Mouse (Mus musculus) stomach, embryonic 14.5 days (tissue): Measurements from ENCODE around the gene Fcnb. TPM values are rescaled to one million over a fixed set of nuclear protein-coding genes. Genes with fewer than 3 reads are reported as not detected.

Experiments
- ATAC-seq: fragments of 200-750 bp; cut with Nextera tagmentation; 2 replicates; pipeline ENCODE4 v1.8.0; 2017; ENCODE audit warnings: low read depth, moderate TSS enrichment; ENCODE audit not compliant: insufficient number of reproducible peaks, insufficient read depth, low FRiP score
- H3K27ac ChIP-seq: fragments of 300-500 bp; sonication (generic); 2 replicates; pipeline ENCODE4 v1.5.1; 2014; ENCODE audit warnings: mild to moderate bottlenecking, low read length, moderate library complexity, mixed read lengths
- H3K27me3 ChIP-seq: fragments of 300-500 bp; sonication (generic); 2 replicates; pipeline ENCODE4 v1.6.1; 2014; ENCODE audit warnings: low read length, control low read depth, mixed read lengths; ENCODE audit not compliant: control insufficient read depth, insufficient read depth
- H3K36me3 ChIP-seq: fragments of 300-500 bp; sonication (generic); 2 replicates; pipeline ENCODE4 v1.6.1; 2014; ENCODE audit warnings: mild to moderate bottlenecking, control low read depth, low read length, moderate library complexity, mixed read lengths; ENCODE audit not compliant: control insufficient read depth, insufficient read depth
- H3K4me1 ChIP-seq: fragments of 300-500 bp; sonication (generic); 2 replicates; pipeline ENCODE4 v1.6.1; 2014; ENCODE audit warnings: low read length, control low read depth, mixed read lengths; ENCODE audit not compliant: control insufficient read depth, insufficient read depth
- H3K4me2 ChIP-seq: fragments of 300-500 bp; sonication (generic); replicated peaks from 2 replicates; pipeline ENCODE4 v1.6.1; 2014; ENCODE audit warnings: low read depth, low read length, control low read depth
- H3K4me3 ChIP-seq: fragments of 300-500 bp; sonication (generic); 2 replicates; pipeline ENCODE4 v1.5.1; 2014; ENCODE audit warnings: low read depth, low read length, control low read depth
- H3K9ac ChIP-seq: fragments of 300-500 bp; sonication (generic); replicated peaks from 2 replicates; pipeline ENCODE4 v1.6.1; 2014; ENCODE audit warnings: low read depth, mild to moderate bottlenecking, control low read depth, low read length, moderate library complexity, mixed read lengths
- H3K9me3 ChIP-seq: fragments of 300-500 bp; sonication (generic); 2 replicates; pipeline ENCODE4 v1.6.1; 2016; ENCODE audit warnings: low read depth, low read length, control low read depth; ENCODE audit not compliant: control insufficient read depth
- WGBS: fragments of 180-500 bp; shearing (Covaris S2); extraction: QIAGEN DNeasy Blood & Tissue Kit; methylation state at CpG from one replicate; pipeline ENCODE4 v1.1.7; 2014; 5-methylcytosine and 5-hydroxymethylcytosine counted together
- polyA plus RNA-seq: library from polyadenylated mRNA; unstranded; fragments of >200 nt; fragmentation: Nextera tagmentation; extraction: Ambion mirVana; gene quantifications from 2 replicates; pipeline ENCODE4 v1.2.1, GENCODE M21; 2014

Fcnb gene
- polyA plus RNA-seq, 1 experiment from 2014 or later: 0.71 TPM

DNA sequence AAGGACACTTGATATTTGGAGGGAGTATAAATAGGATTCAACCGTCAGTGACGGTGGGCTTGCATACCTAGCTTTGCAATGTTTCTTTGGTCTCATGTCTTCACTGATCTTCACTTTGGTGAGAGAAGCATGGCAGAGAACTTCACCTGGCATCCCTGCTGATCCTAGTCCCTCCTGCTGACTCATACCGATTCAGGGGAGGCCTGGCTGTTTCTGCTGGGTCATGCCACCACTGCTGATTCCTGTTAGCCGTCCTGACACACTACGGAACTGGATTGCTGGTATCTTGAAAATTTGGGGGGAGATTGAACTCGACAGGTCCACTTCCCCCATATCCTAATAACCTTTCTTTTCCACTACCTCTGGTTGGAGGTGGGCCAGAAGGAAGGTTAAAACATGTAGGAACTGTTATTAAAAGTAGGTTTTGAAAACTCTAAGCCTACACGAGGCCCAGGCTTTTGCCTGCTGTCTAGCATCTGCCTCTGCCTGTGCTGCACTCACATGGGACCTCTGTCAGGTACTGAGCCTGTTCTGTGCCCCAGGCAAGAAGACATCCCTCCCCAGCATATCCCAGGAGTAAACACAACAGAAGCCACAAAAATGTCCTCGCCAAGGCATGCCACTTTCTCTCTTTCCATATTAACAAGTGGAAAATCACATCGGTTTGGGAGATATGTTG, 39.6 kb downstream of the Fcnb start:
- Histone ChIP-seq H3K9me3 (no peaks in the 10 kb centered on the region), H3K4me2 (no peak overlapping the region), H3K4me1 (0 out of 2 replicates have a peak, but pooled peaks cover 3% of the 10 kb centered on the region), H3K9ac (no peak overlapping the region), H3K4me3 (no peak overlapping the region), H3K27ac (no peak overlapping the region), H3K36me3 (no peaks in the 10 kb centered on the region), H3K27me3 (no peaks in the 10 kb centered on the region)
- no peak for ATAC-seq
- WGBS: 86% methylated on average over 9 of the region's 9 CpGs

DNA sequence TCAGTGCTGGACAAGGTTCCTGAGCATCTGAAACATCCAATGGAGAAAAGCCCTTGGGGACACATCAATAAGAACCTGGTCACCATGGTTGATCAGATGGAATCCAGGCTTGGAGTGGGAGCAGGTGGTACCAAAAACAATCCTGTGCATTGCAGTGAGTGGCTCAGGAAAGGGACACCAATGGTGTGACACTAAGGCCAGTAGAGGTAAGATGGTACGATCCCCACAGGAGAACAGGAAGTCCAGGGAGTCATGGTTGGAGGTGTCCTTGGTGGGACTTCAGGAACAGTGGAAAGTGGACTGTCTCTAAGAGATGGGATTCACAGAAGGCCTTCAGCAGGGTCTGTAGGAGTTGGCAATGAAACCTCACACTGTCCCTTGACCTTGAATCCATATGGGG, 44.2 kb downstream of the Fcnb start:
- H3K4me2 ChIP-seq: no peak overlapping the region
- H3K36me3 ChIP-seq: peaks cover 24% of the 10 kb centered on the region
- no peak overlapping the region for H3K27ac ChIP-seq
- no peaks in the 10 kb centered on the region for H3K9me3 ChIP-seq
- no peaks in the 10 kb centered on the region for H3K27me3 ChIP-seq
- H3K4me3 ChIP-seq: no peak overlapping the region
- no peaks in the 10 kb centered on the region for H3K4me1 ChIP-seq
- 100% methylated on average over 1 of the region's 1 CpGs for WGBS
- H3K9ac ChIP-seq: no peak overlapping the region
- no peak for ATAC-seq

DNA sequence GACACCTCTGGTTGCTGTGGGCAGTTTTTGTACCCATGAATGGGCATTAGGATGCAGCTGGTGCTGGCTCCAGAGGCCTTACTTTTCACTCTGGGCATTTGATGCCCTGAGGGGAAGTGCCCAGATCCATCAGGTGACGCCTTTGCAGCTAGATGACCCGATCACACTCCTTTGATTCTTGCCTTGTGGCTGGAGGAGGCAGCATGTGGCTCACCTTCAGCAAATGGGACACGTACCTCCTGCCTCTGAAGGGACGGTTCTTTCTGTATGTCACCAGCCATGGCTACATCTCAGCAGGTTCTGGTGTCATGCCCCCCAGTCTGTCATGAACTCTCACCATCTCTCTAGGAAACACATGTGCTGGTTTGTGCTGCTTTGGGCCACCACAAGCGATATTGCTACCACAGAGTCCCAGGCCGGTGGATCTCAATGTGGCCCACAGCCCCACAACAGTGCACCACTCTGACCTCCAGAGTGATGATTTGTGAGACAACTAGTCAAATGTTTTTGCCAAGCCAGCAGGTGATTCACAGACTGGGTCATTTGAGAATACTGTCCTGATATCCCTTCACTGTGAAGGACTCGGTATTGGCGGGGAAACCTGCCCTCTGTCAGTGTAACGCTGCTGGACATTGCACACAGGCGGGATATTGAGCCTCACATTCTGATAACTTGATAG, 44.9 kb downstream of the Fcnb start:
- no peaks in the 10 kb centered on the region for H3K9me3 ChIP-seq
- no peak overlapping the region for H3K9ac ChIP-seq
- peaks cover 29% of the 10 kb centered on the region for H3K36me3 ChIP-seq
- H3K4me1 ChIP-seq: no peaks in the 10 kb centered on the region
- no peak overlapping the region for H3K4me2 ChIP-seq
- no peaks in the 10 kb centered on the region for H3K27me3 ChIP-seq
- 91% methylated on average over 10 of the region's 10 CpGs for WGBS
- no peak overlapping the region for H3K27ac ChIP-seq
- H3K4me3 ChIP-seq: no peak overlapping the region
- ATAC-seq: no peak

DNA sequence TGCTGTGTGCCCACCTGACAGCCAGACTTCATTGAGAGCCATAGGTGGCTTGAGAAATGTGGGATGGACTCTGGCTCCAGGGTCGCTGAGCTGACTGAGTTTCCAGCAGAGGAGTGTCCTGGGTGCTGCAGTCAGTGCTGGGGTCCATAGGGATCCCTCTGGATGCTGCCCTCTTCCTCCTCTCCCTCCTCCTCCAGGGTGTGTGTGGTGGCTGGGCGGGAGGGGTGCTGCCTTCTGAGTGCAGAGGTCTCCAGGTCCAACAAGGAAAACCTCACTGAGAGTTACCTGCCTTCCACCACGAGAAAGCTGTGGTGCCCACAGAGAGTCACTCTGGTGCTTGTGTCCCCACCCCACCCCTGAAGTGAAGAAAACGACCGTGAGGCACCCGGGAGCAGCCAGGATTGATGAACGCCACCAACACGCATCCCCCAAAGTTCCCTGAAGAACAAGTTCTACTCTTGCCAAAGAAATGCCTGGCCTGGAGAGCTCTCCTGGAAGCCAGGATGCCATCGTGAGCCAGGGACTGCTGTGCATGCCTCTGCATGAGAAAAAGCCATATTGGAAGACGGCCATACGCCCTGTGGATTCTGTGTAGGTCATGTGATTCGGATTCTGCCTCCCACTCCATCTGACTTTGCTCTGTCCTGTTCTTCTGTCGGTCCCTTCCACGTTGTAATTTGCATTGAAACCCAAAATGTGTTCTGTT, 46.1 kb downstream of the Fcnb start:
- Histone ChIP-seq H3K9me3 (no peaks in the 10 kb centered on the region), H3K4me3 (no peak overlapping the region), H3K27ac (no peak overlapping the region), H3K4me1 (no peaks in the 10 kb centered on the region), H3K36me3 (peaks cover 36% of the 10 kb centered on the region), H3K9ac (no peak overlapping the region), H3K27me3 (no peaks in the 10 kb centered on the region), H3K4me2 (no peak overlapping the region)
- ATAC-seq: no peak
- 79% methylated on average over 14 of the region's 14 CpGs for WGBS

DNA sequence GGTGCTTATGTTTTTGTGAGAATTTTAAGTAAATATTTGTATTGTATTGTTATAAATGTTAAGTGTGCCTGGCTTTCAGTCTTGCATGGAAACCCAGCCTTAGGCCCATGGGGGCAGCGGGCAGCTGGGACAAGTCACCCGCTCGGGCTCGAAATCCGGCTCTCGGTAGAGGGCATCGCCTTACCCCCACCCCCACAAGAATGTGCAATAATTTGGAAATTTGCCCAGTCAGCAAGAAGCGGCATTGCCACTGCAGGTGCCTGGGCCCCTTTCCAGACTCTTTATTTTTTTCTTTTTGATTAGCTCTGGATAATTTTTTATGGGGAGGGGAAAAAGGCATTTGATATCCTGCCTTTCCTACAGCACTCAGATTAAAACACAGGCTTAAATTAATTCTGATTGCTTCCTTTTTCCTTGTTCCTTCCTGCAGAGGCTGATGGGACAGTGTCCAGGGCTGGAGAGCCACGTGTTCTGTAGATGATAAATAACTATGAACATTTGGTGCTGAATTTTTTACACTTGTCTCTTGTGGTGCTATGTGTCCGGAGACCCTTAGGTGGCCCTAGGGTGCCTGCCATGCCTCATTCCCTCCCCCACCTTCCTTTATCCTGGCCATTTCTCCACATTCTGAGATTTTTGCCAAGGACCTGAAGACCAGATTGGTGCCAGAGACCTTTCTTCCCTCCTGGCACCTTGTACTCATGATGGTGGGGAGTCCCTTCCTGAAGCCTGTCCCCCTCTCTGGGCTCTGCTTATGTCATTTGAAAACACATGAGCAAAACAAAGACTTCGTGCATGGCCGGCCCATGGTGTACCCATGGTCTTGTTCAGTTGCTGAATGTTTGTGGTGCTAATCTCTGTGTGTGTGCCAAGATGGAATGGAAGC, 46.9 kb downstream of the Fcnb start:
- Histone ChIP-seq H3K36me3 (peaks cover 44% of the 10 kb centered on the region), H3K27me3 (no peaks in the 10 kb centered on the region), H3K4me1 (no peaks in the 10 kb centered on the region), H3K9me3 (no peaks in the 10 kb centered on the region), H3K4me2 (no peak overlapping the region), H3K4me3 (no peak overlapping the region), H3K9ac (no peak overlapping the region), H3K27ac (no peak overlapping the region)
- no peak for ATAC-seq
- 49% methylated on average over 12 of the region's 12 CpGs for WGBS

DNA sequence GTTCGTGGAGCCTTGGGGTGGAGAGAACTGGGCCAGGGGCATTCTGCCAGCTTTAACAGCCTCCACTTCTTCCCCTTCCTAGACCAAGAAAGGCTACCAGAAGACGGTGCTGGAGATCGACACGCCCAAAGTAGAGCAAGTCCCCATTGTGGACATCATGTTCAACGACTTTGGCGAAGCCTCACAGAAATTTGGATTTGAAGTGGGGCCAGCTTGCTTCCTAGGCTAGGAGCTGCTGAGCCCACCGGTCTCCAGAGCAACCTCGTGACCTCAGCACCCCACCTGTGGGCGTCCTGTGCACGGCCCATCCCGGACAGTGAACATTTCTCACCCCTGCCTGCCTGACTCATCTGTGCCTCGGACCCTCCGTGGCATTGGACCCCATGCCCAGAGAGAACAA, 47.9 kb downstream of the Fcnb start:
- H3K4me2 ChIP-seq: no peak overlapping the region
- H3K36me3 ChIP-seq: peaks cover 53% of the 10 kb centered on the region
- H3K9me3 ChIP-seq: no peaks in the 10 kb centered on the region
- no peaks in the 10 kb centered on the region for H3K4me1 ChIP-seq
- H3K9ac ChIP-seq: no peak overlapping the region
- no peak overlapping the region for H3K4me3 ChIP-seq
- no peak for ATAC-seq
- H3K27ac ChIP-seq: no peak overlapping the region
- WGBS: 90% methylated on average over 13 of the region's 13 CpGs
- H3K27me3 ChIP-seq: no peaks in the 10 kb centered on the region

DNA sequence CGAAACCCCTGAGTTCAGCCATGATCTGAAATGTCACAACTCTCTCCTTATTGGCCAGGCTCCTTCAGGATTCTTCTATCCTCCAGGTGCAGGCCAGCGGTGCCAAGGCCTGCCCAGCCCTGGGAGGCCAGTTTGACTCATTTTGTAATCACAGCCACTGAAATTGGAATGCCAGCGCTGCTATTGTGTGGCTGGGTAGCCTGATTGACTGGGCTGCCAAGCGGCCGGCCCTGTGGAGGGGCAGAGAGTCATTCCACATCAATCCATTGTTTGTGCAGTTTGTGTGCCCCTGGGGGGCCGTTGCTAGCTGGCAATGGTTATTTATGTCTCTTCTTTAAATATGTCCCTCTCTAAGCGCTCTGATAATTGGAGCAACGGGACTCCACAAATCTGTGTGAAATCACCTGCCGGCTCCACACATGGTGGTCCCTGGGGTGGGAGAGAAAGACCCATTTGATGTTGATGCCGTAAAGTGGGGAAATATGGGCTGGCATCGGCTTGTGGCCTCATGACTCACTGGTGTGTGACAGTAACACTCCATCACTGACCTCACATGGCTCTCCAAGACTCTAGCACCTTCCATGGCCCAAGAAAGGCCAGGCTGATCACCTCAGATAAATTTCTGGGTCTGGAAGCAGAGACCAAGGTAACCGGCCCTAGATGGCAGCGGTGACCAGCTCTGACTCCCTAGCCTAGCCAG, 50.5 kb downstream of the Fcnb start:
- Histone ChIP-seq H3K36me3 (peaks cover 71% of the 10 kb centered on the region), H3K27ac (no peak overlapping the region), H3K9ac (no peak overlapping the region), H3K27me3 (no peaks in the 10 kb centered on the region), H3K4me1 (no peaks in the 10 kb centered on the region), H3K4me2 (no peak overlapping the region), H3K4me3 (no peak overlapping the region), H3K9me3 (no peaks in the 10 kb centered on the region)
- 86% methylated on average over 13 of the region's 13 CpGs for WGBS
- no peak for ATAC-seq

DNA sequence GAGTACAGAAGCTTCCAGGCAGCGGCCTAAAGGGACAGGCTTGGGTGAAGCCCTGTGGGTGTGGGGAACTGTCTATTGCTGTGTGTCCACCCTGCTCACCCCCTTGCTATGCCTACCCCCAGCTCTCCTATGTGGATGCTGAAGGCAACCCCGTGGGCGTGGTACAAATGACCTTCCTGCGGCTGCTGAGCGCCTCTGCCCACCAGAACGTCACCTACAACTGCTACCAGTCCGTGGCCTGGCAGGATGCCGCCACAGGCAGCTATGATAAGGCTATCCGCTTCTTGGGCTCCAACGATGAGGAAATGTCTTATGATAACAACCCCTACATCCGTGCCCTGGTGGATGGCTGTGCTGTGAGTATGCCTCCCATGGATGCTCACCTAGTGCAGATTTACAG, 52.2 kb downstream of the Fcnb start:
- no peak overlapping the region for H3K9ac ChIP-seq
- 89% methylated on average over 11 of the region's 11 CpGs for WGBS
- no peak for ATAC-seq

More for the DNA sequence above, 52.2 kb downstream of the Fcnb start:
- H3K27me3 ChIP-seq: no peaks in the 10 kb centered on the region
- no peaks in the 10 kb centered on the region for H3K4me1 ChIP-seq
- no peaks in the 10 kb centered on the region for H3K9me3 ChIP-seq
- peaks cover 74% of the 10 kb centered on the region for H3K36me3 ChIP-seq
- no peak overlapping the region for H3K4me3 ChIP-seq
- H3K27ac ChIP-seq: no peak overlapping the region
- no peak overlapping the region for H3K4me2 ChIP-seq
